Mouse (Mus musculus) embryonic fibroblast, embryonic 13.5 days (primary cell): ENCODE measurements around the gene Opalin.

Source experiments
- CTCF ChIP-seq: IDR thresholded peaks from 2 replicates; pipeline ENCODE4 v1.5.1; 2011; ENCODE audit warnings: mild to moderate bottlenecking, control low read depth, low read length, moderate library complexity, borderline replicate concordance; ENCODE audit not compliant: insufficient read depth
- POLR2A ChIP-seq: IDR thresholded peaks from 2 replicates; pipeline ENCODE4 v1.6.1; 2011; ENCODE audit warnings: low read depth, mild to moderate bottlenecking, control low read depth, low read length, moderate library complexity

GRCm38 (mm10) chr19:41031869-41032268 lies 45.0 kb downstream of the Opalin start:
- no peak for TF ChIP-seq CTCF
- TF ChIP-seq POLR2A, result no peak
